Mouse (Mus musculus): ENCODE measurements around the gene Mga. TPM values are rescaled to one million over a fixed set of nuclear protein-coding genes. Genes with fewer than 3 reads are reported as not detected.

Mga gene
- polyA plus RNA-seq, 1 experiment = 23.8 TPM

DNA sequence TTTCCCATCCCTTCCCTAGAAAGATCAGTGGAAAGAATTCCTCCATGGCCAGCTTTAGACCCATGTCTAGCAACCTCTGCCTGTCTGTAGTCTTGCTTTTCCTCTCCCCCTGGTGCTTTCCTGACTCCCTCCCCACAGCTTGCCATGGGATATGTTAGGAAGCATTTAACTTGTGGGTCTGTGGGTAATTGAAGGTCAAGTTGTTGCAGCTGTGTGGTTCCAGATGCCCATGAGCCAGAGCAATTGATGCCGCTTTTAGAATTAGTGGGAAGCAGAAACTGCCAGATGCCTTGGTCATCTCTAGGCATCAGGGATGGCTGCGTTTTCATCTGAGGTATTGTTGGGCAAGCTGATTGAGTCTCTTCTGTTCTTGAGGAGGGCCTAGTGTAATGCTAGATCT lies 84.6 kb downstream of the Mga start:
- TF ChIP-seq CTCF (IDR thresholded peaks at IDR 0.05; ENCODE audit: insufficient read depth, low read length) (no peak), POLR2A (IDR thresholded peaks at IDR 0.05; ENCODE audit: borderline replicate concordance, extremely low read depth, low read depth, low read length) (no peak)
- WGBS = 93% methylated on average over 2 of the region's 2 CpGs
- DNase-seq = no peak
- no peaks in the 10 kb centered on the region; the same call in 1 of the 2 replicates for H3K4me1 ChIP-seq (ENCODE audit: control insufficient read depth, insufficient read depth, low read length)
- no peak overlapping the region for H3K4me3 ChIP-seq (replicated peaks; ENCODE audit: extremely low read depth, low read depth, low read length)

GRCm38 (mm10) chr2:119985871-119986270 lies 88.8 kb downstream of the Mga start:
- whole genome bisulfite sequencing = 69% methylated on average over 8 of the region's 8 CpGs
- DNase-seq = no peak
- peak; percentile 50; the same call in 1 of the 2 replicates for TF ChIP-seq POLR2A (IDR thresholded peaks at IDR 0.05; ENCODE audit: borderline replicate concordance, extremely low read depth, low read depth, low read length)
- no peak for TF ChIP-seq CTCF (IDR thresholded peaks at IDR 0.05; ENCODE audit: insufficient read depth, low read length)
- no peak overlapping the region for H3K4me3 ChIP-seq (replicated peaks; ENCODE audit: extremely low read depth, low read depth, low read length)
- no peaks in the 10 kb centered on the region; the same call in 1 of the 2 replicates for H3K4me1 ChIP-seq (ENCODE audit: control insufficient read depth, insufficient read depth, low read length)

DNA sequence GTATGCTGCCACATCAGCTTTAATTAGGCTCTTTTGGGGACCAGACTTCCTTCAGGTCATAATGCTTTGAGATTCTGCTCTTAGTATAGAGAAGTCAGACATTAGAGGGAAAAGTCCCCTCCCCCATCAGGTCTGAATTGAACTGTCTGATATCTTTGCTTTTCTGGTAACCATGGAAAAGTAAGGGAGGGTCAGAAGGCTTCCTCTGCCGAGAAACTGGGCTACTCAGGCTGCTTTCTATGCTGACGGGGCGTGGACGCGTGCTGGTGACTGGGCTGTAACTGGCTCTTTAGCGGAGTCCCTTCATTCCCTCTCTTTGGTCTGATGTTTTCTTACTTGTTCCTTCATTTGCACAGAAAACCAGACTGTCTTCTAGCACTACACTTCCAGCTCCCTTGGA lies 89.3 kb downstream of the Mga start:
- 58% methylated on average over 6 of the region's 6 CpGs for WGBS
- Histone ChIP-seq H3K4me1 (ENCODE audit: control insufficient read depth, insufficient read depth, low read length) (no peaks in the 10 kb centered on the region; the same call in 1 of the 2 replicates), H3K4me3 (replicated peaks; ENCODE audit: extremely low read depth, low read depth, low read length) (no peak overlapping the region)
- DNase-seq = no peak
- TF ChIP-seq POLR2A (IDR thresholded peaks at IDR 0.05; ENCODE audit: borderline replicate concordance, extremely low read depth, low read depth, low read length) (peak; percentile 3; the same call in 1 of the 2 replicates), CTCF (IDR thresholded peaks at IDR 0.05; ENCODE audit: insufficient read depth, low read length) (no peak)

DNA sequence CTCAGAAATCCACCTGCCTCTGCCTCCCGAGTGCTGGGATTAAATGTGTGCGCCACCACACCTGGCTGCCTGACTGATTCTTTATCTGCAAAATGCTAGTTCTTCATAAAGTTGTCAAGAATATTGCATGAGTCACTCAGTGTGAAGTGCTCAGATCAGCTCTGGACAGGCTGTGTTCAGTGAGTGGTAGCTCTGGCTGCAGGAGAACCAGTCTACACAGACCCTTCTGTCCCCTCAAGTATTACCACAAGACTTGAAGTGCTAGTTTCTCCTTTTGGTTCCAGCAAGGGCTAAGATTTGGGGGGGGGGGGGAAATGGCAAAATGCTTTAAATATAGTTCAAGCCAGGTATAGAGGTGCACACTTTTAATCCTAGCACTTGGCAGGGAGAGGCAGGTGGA lies 90.4 kb downstream of the Mga start:
- Histone ChIP-seq H3K4me1 (ENCODE audit: control insufficient read depth, insufficient read depth, low read length) (no peaks in the 10 kb centered on the region; the same call in 1 of the 2 replicates), H3K4me3 (replicated peaks; ENCODE audit: extremely low read depth, low read depth, low read length) (no peak overlapping the region)
- WGBS = 81% methylated on average over 2 of the region's 2 CpGs
- no peak for TF ChIP-seq CTCF (IDR thresholded peaks at IDR 0.05; ENCODE audit: insufficient read depth, low read length)
- no peak for TF ChIP-seq POLR2A (IDR thresholded peaks at IDR 0.05; ENCODE audit: borderline replicate concordance, extremely low read depth, low read depth, low read length)
- DNase-seq = no peak

DNA sequence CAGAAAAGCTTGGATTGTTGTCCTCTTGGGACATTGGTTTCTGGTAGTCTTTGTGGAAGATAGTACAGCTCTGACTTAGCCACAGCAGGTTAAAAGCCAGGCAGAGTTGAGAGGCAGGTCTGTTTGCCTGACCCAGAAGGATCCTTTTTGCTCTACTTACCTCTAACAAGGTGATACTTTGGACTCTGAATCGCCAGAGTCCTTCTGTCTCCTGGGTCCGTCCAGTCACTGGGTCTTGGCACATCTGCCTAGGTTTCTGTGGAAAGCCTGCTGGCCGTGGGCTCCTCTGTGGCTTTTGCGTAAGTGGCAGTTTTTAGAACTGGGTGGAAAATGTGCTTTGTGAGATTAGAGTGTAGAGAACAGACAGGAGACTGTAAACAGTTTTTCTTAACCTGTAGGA lies 91.9 kb downstream of the Mga start:
- Histone ChIP-seq H3K4me3 (replicated peaks; ENCODE audit: extremely low read depth, low read depth, low read length) (no peak overlapping the region), H3K4me1 (ENCODE audit: control insufficient read depth, insufficient read depth, low read length) (no peaks in the 10 kb centered on the region; the same call in 1 of the 2 replicates)
- 68% methylated on average over 4 of the region's 4 CpGs for WGBS
- TF ChIP-seq POLR2A (IDR thresholded peaks at IDR 0.05; ENCODE audit: borderline replicate concordance, extremely low read depth, low read depth, low read length) = no peak
- no peak for TF ChIP-seq CTCF (IDR thresholded peaks at IDR 0.05; ENCODE audit: insufficient read depth, low read length)
- DNase-seq = no peak

- DNase-seq = no peak
- 82% methylated on average over 6 of the region's 6 CpGs for WGBS
- Histone ChIP-seq H3K4me3 (replicated peaks; ENCODE audit: extremely low read depth, low read depth, low read length) (no peak overlapping the region), H3K4me1 (ENCODE audit: control insufficient read depth, insufficient read depth, low read length) (peaks cover 4% of the 10 kb centered on the region; the same call in 1 of the 2 replicates)
- no peak for TF ChIP-seq POLR2A (IDR thresholded peaks at IDR 0.05; ENCODE audit: borderline replicate concordance, extremely low read depth, low read depth, low read length)
- no peak for TF ChIP-seq CTCF (IDR thresholded peaks at IDR 0.05; ENCODE audit: insufficient read depth, low read length)
These were observed 93.9 kb downstream of the Mga start for GRCm38 (mm10) chr2:119990881-119991280.

DNA sequence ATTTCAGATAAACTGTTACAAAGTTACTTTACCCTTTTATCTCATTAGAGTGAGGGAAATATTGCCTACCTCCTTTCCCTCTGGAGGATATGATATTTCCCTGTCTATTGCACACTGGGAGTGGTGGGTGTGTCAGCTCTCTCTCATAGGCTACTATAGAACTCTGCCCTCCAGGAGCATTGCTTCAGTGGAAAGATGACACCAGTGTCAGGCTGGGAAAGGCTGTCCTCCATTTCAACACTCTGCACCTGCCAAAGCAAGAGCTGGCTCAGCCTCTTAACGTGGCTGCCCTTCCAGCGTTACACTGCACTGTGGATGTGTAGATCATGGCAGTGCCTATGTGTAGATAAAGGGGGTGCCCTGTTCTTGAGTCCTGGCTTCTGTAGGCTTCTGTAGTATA lies 95.3 kb downstream of the Mga start:
- no peak for TF ChIP-seq POLR2A (IDR thresholded peaks at IDR 0.05; ENCODE audit: borderline replicate concordance, extremely low read depth, low read depth, low read length)
- TF ChIP-seq CTCF (IDR thresholded peaks at IDR 0.05; ENCODE audit: insufficient read depth, low read length) = no peak
- 76% methylated on average over 2 of the region's 2 CpGs for WGBS
- Histone ChIP-seq H3K4me3 (replicated peaks; ENCODE audit: extremely low read depth, low read depth, low read length) (no peak overlapping the region), H3K4me1 (ENCODE audit: control insufficient read depth, insufficient read depth, low read length) (peaks cover 6% of the 10 kb centered on the region)
- no peak for DNase-seq

DNA sequence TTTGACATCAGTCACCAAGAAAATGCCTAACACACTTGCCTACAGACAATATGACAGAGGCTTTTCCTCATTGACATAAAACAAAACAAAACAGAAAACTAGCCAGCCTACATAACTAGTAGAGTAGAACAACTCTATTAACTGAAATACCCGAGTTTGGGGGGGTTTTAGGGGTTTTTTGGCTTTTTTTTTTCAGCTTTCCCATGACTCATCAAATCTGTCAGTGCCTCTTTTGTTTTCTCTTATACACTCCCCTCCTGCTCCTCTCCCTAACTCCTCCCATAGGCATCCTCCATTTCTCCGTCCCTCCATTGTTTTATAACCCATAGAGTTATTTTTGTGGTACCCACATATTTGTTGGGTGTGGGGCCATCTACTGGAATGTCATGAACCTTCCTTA lies 96.5 kb downstream of the Mga start:
- DNase-seq = no peak
- 38% methylated on average over 2 of the region's 2 CpGs for WGBS
- no peak for TF ChIP-seq CTCF (IDR thresholded peaks at IDR 0.05; ENCODE audit: insufficient read depth, low read length)
- no peak for TF ChIP-seq POLR2A (IDR thresholded peaks at IDR 0.05; ENCODE audit: borderline replicate concordance, extremely low read depth, low read depth, low read length)
- H3K4me3 ChIP-seq (replicated peaks; ENCODE audit: extremely low read depth, low read depth, low read length) = no peak overlapping the region
- H3K4me1 ChIP-seq (ENCODE audit: control insufficient read depth, insufficient read depth, low read length) = peaks cover 6% of the 10 kb centered on the region

DNA sequence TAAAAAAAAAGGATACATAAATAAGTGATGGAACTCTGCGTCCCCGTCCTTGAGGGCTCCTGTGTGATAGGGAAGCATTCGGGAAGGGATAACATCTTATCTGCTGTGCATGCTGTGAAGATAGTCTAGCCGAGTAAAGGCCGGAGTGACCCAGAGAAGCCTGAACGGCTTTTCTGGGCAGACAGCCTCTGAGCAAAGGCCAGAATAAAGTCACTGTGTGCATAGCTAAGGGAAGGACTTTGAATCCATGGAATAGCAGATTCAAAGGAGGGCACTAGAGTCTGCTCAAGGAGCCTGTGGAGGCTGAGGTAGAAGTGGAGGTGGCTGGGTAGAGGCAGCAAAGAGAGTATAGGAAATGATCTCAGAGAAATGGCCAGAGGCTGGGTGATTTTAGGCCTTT lies 97.8 kb downstream of the Mga start:
- H3K4me1 ChIP-seq (ENCODE audit: control insufficient read depth, insufficient read depth, low read length) = peaks cover 6% of the 10 kb centered on the region
- no peak overlapping the region for H3K4me3 ChIP-seq (replicated peaks; ENCODE audit: extremely low read depth, low read depth, low read length)
- DNase-seq = no peak
- WGBS = 74% methylated on average over 6 of the region's 6 CpGs
- TF ChIP-seq POLR2A (IDR thresholded peaks at IDR 0.05; ENCODE audit: borderline replicate concordance, extremely low read depth, low read depth, low read length) (no peak), CTCF (IDR thresholded peaks at IDR 0.05; ENCODE audit: insufficient read depth, low read length) (no peak)

GRCm38 (mm10) chr2:119995391-119996281 lies 98.6 kb downstream of the Mga start:
- peaks cover 6% of the 10 kb centered on the region for H3K4me1 ChIP-seq (ENCODE audit: control insufficient read depth, insufficient read depth, low read length)
- no peak for TF ChIP-seq CTCF (IDR thresholded peaks at IDR 0.05; ENCODE audit: insufficient read depth, low read length)
- no peak for TF ChIP-seq POLR2A (IDR thresholded peaks at IDR 0.05; ENCODE audit: borderline replicate concordance, extremely low read depth, low read depth, low read length)
- no peak for DNase-seq
- WGBS = 18% methylated on average over 9 of the region's 9 CpGs
- H3K4me3 ChIP-seq (replicated peaks; ENCODE audit: extremely low read depth, low read depth, low read length) = no peak overlapping the region

Data from lung, adult 2 months (tissue).